Mouse (Mus musculus) CH12.LX (cell line): ENCODE data around the gene Bok.

Source experiments
- CTCF ChIP-seq, 2 experiments: IDR thresholded peaks in 1 of 2; conservative IDR thresholded peaks in 1 of 2; 2 replicates each; pipeline ENCODE4 v1.5.1; 2011 to 2012; ENCODE audit warnings: low read depth in 2 of 2, low read length in 2 of 2, improper control_type of control experiment in 1 of 2, inconsistent platforms in 1 of 2, mild to moderate bottlenecking in 1 of 2, moderate library complexity in 1 of 2
- KAT2A ChIP-seq: IDR thresholded peaks from 2 replicates; pipeline ENCODE4 v1.6.1; 2012; ENCODE audit warnings: low read length, improper control_type of control experiment, inconsistent platforms; ENCODE audit not compliant: insufficient replicate concordance
- MAZ ChIP-seq: IDR thresholded peaks from 2 replicates; pipeline ENCODE4 v1.6.1; 2012; ENCODE audit warnings: low read depth, mild to moderate bottlenecking, inconsistent platforms, low read length, improper control_type of control experiment, moderate library complexity
- MXI1 ChIP-seq: IDR thresholded peaks from 2 replicates; pipeline ENCODE4 v1.6.1; 2011; ENCODE audit warnings: mild to moderate bottlenecking, low read depth, low read length, improper control_type of control experiment
- NELFE ChIP-seq: IDR thresholded peaks from 2 replicates; pipeline ENCODE4 v1.6.1; 2011; ENCODE audit warnings: low read depth, low read length, improper control_type of control experiment
- POLR2A ChIP-seq: IDR thresholded peaks from 2 replicates; pipeline ENCODE4 v1.6.1; 2011; ENCODE audit warnings: low read depth, mild to moderate bottlenecking, improper control_type of control experiment, low read length
- POLR2AphosphoS2 ChIP-seq: IDR thresholded peaks from 2 replicates; pipeline ENCODE4 v1.6.1; 2011; ENCODE audit warnings: low read depth, low read length, improper control_type of control experiment
- SIN3A ChIP-seq: IDR thresholded peaks from 2 replicates; pipeline ENCODE4 v1.6.1; 2012; ENCODE audit warnings: low read length, improper control_type of control experiment, inconsistent platforms

- TF ChIP-seq SIN3A (no peak), NELFE (no peak), CTCF (conservative IDR thresholded peaks at IDR 0.05 in 1 of 2, IDR thresholded peaks at IDR 0.05 in 1 of 2; ENCODE audit: low read depth in 2 of 2, low read length in 2 of 2) (no peak), KAT2A (no peak), POLR2AphosphoS2 (no peak), MAZ (no peak), POLR2A (no peak), MXI1 (no peak)
These were observed 19.9 kb downstream of the Bok start for GRCm38 (mm10) chr1:93705389-93705788.
